Mouse (Mus musculus) common myeloid progenitor, adult 5-6 weeks (primary cell): ENCODE measurements around the gene Apopt1. TPM values are rescaled to one million over a fixed set of nuclear protein-coding genes. Genes with fewer than 3 reads are reported as not detected.
A peak's percentile ranks its signal among the peaks of the same experiment; 100 is the strongest.

Experiments used
- ATAC-seq: replicated peaks from 2 replicates; pipeline ENCODE4 v1.8.0; 2016; ENCODE audit warnings: low read depth, mild to moderate bottlenecking, moderate TSS enrichment, inconsistent platforms; ENCODE audit not compliant: poor library complexity, severe bottlenecking
- total RNA-seq: library from RNA; stranded (forward); fragments of 200-1000, 187-1606 nt; gene quantifications from 2 replicates; pipeline ENCODE4 v1.2.3, GENCODE M21; 2017

Gene Apopt1
- total RNA-seq, 1 experiment from 2014 or later = 56.2 TPM

DNA sequence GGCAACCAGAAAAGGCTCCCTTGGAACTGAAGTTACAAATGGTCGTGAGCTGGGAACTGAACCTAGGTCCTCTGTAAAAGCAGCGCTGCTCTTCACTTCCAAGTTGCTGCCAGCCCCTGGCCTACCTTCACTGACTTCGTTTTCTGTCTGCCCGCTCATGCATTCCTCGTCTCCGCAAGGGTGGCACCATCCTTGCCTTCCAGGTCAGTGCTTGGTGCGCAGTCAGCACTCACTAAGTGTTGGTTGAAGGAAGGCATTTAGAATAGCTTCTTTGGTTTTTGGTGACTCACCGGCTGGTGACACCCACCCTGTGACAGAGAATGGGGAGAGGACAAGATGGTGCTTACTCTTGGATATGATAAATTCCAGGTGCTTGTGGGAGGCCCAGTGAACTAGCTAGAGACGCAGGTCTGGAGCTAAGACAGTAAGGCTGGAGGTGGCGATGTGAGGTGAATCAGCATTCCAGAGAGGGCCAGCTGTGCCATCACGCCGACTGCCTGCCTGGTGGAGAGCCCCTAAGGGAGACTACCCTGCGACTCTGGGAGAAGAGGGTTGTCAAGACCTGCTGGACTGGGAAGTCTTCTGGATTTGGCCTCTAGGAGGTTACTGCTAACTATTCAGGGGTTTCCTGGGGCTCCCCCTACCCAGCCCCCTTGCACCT, 49.7 kb downstream of the Apopt1 start:
- ATAC-seq = no peak

DNA sequence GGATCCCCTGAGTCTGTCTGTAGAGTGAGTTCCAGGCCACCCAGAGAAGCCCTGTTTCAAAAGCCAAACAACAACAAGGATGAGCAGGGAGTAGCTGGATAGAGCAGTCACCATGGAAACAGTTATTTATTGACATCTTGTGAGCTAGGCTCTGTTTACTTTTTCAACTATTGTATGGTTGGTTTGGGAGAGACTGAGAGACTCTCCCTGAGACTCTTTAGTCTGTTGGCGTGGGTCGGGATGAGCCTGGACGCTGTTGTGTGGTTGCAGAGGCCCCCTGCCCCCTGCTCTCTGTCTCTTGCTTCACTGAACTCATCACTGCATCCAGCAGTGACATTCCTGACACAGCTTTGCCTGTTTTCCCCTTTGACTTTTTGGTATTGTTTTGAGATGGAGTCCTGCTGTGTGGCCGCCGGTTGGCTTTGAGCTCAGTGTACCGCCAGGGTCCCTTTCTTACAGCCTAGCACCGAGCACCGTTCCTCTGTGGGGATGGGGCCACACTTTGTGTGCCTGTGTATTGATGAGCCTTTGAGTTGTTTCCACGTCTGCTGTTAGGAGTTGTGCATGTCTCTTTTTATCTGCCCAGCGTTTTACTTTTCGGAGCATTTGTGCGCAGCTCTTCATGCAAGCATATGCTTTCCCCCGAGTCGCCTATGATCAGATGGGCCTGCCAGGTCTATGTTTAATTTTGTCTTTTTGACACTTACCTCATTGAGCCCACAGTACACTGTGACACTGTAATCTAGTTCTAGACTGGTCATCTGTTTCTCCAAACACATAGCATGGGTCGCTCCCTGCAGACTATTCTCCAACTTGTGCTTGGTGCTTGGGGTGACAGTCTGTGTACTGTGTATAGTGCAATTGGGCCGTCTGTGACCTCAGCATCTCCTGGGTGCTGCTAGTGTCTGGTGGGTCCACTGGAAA, 53.5 kb downstream of the Apopt1 start:
- ATAC-seq = no peak

DNA sequence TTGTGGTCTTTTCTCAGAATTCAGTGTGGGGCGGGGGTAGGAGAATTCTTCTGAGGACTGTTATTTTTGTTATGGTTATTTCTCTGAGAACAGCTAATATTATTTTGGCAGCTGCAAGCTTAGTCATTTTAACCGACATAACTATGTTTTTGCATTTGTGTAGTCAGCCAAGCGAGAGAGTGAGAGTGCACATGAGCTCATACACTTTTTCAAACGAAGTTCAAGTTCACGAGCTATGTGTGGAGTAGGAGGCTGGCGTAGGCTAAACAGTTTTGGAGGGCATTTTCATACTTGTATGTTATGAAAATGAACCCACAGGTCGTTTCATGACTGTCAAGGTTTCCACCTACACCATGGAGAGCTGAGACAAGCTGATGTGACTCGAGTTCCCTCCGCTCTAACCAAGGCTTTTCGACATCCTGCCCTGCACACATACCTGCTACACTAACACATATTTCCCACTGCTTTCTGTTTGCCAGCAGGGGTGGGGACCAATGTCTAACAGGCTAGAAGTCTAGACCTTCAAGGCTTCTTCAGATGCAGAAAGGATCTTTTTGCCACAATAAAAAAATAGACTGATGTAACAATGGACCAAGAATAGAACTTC, 55.4 kb downstream of the Apopt1 start:
- ATAC-seq = no peak

DNA sequence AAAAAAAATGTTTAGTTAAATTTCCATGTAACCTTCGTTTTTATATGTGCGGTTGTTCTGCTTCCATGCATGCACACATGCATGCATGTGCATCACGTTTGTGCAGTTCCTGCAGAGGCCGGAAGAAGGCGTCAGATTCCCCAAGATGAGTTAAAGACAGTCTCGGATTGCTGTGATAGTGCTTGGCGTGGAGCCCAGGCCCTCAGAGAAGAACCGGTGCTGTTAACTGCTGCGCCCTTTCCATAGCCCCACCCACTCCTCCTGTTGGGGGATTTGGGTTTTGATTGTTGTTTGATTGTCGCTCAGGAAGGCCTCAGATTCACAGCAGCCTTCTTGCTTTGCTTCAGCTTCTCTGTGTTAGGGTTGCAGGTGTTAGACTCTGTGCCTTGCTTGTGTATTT, 56.2 kb downstream of the Apopt1 start:
- ATAC-seq = peak; percentile 89

DNA sequence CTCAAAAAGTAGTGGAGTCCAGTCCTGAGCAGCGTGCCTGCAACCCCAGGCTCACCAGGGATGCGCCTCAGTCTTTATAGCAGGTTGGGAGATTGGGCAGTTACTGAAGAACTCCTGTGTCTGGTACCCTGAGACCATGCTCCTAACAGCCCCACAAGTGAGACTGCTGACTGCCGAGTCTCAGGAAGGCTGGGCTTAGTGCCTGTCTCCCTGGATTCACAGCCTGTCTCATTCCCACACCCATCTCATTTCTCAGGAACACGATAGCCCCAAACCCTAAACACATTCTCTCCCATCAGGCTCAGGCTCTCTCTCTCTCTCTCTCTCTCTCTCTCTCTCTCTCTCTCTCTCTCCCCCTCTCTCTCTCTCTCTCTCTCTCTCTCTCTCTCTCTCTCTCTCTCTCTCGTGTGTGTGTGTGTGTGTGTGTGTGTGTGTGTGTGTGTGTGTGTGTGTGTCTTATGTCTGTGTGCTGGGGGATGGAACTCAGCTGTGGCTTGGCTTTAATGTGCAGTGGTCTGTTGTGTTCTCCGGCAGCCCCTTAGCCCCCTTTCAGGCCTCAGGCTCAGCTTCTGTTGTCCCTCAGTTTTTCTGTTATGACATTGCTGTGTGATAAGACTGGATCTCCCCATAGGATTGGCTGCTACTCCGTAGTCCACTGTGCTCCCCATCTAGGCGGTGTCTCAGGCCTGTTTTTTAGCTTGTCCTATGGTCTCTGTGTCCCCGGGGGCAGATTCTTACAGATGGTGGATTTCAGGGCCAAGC, 56.9 kb downstream of the Apopt1 start:
- no peak for ATAC-seq

DNA sequence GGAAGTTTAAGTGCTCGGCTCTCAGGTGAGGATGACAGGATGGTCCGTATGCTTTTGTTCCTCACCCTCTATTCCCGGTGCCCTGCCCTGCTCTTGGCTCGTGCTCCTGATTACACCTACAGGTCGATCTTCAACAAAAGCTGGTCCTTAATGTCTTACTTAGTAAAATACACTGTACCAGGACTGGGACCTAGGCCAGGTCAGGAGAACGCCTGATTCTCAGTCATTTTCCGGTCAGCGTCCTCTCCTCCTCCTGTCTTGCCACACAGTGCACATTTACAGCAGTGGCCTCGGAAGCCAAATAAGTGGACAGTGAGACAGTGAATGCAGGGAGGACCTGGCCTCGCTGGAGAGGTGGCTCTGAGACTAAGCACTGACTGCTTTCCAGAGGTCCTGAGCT, 57.6 kb downstream of the Apopt1 start:
- no peak for ATAC-seq

DNA sequence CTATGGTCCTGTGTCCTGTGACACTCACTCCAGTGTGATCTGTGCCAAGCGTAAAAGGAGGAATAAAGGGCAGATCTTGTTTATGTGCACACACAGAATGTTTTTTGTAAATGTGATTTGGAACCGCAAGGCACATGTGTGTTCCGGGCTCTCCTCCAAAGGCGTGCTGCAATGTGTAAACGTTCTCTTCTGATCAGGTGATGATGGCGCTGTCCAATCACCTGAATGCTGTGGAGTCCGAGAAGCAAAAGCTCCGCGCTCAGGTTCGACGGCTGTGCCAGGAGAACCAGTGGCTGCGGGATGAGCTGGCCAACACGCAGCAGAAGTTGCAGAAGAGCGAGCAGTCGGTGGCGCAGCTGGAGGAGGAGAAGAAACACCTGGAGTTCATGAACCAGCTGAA, 61.1 kb downstream of the Apopt1 start:
- ATAC-seq = no peak

DNA sequence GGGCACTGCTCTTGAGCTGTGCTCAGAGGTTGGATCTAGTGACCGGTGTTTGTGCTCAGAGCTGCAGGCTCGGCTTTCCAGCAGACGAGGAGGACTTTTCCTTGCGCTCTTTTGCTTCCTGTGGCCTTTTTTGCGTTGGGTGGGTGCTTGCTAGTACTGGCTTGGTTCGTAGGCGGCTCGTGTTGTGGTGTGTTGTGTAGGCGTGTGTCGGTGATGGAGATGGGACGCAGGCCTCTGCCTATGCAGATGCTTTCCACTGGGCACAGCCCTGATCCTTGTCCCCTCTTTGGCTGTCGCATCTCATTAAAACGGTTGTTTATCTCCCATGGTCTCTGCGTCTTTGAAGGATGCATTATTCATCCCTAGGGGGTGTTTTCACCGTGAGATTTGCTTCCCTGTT, 61.8 kb downstream of the Apopt1 start:
- ATAC-seq = no peak

DNA sequence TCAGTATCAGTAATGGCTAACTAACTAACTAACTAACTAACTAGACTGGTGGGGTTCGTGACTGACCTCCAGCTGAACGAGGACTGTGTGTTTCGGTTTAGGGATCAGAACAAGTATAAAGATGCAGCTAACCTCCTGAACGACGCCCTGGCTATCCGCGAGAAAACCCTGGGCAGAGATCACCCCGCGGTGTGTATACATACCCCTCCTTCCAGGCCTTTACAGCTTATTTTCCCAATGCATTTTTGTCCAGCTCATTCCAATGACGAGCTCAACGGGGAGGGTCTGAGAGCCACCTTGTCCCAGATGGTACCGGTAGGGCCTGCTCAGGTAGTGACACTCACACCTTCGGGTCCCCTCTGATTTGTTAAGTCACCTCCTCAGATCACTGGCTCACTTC, 64.9 kb downstream of the Apopt1 start:
- ATAC-seq = no peak

DNA sequence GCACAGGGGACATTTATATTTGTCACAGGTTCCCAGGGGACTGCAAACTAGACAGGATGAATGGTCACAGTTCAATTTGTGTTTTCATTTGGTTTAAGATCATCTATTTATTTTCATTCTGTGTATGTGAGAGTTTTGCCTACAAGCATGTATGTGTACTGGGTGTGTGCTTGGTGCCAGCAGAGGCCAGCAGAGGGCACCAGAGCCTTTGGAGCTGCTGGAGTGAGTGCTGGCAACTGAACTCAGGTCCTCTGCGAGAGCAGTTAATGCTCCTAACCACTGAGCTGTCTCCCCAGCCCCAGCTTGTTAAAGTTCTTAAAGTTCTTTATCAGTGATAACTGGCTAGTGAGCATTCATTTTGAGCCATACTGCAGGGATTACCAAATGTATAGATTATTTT, 66.5 kb downstream of the Apopt1 start:
- ATAC-seq = no peak

DNA sequence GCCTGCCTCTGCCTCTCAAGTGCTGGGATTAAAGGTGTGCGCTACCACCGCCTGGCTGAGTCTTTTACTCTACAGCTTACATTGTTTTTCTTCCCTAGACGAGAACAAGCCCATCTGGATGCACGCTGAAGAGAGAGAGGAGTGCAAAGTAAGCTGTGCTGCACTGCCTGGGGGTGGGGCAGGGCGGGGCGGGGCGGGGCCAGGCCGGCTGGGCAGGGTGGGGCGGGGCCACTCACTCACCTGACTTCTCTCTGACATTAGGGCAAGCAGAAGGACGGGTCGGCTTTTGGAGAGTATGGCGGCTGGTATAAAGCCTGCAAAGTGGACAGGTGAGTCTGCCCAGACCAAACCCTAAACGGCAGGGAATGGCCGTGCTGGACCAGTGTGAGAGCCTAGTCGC, 72.1 kb downstream of the Apopt1 start:
- no peak for ATAC-seq

DNA sequence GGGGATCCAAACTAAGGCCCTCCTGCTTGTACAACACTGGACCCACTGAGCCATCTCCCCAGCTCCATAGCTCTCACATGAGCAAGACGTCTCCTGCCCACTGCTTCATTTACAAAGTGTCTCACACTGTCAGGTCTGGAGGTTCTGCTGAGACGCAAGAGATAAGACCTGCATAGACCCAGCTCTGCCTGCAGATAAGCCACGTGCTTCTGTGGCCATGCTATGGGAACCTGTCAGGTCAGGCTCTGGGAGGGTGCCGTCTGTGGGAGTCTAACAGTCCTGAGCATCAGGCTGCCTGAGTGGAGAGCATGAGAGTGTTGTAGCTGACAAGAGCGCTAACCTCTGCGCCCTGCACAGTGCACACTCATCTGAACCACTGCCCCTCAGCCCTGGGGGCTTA, 74.0 kb downstream of the Apopt1 start:
- peak; percentile 62; the same call in 1 of the 2 replicates for ATAC-seq

DNA sequence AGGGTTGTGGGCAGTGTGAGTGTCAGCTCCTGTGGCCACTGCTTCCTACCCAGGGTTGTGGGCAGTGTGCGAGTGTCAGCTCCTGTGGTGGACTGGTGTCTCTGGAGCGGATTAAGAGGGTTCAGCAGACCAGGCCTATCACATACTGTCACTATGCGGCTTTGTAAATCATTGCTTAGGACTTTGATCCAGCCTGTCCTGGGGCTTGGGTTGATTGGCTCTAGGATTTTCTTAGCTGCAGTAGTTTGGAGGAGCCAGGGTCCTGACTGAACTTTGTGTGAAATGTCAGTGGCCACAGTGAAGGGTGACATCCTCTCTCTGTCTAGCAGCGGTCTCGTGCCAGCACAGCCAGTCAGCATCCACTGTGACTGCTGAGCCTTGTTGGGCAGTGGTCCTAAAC, 77.0 kb downstream of the Apopt1 start:
- no peak for ATAC-seq

DNA sequence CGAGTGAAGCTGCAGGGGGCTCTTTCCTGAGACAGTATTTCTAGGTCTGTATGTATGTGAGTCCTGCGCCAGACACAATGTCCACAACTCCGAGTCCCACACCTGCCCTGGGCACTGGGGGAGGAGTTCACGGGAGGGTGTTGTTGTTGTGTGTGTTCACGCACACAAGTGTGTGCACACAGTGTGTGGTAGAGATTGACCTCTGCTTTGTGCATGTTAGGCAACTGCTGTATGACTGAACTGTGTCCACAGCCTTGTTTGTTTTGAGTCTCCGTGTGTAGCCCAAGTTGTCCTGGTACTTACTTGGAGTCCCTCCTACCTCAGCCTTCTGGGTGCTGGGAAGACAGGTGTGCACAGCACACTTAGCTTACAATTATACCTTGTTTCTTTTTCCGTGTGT, 77.6 kb downstream of the Apopt1 start:
- no peak for ATAC-seq

DNA sequence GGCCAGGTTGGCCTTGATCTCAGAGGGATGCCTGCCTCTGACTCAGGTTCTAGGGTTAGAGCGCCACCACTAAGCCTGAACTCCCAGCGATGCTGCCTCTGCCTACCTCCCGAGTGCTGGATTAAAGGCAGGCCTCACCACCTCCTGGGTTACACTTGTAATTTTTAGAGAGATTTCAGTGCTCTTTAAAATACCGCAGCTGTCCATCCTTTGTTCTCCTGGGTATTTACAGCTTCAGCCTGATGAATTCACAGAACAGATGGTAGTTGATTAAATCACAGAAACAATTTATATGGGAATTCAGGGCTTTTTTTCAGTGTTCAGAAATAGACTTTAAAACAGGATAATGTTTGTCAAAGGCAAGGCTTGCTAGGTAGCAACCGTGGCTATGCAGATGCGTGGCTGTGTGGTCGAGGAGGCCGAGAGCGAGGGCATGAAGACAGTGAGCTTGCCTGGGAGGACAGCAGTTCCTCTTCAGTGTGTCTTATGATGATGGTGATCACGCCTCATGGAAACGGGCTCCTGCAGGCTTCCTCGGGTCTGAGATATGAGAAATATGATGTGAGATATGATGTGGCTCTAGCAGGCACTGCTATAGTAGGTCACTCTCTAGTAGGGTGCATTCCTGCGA, 78.5 kb downstream of the Apopt1 start:
- no peak for ATAC-seq

DNA sequence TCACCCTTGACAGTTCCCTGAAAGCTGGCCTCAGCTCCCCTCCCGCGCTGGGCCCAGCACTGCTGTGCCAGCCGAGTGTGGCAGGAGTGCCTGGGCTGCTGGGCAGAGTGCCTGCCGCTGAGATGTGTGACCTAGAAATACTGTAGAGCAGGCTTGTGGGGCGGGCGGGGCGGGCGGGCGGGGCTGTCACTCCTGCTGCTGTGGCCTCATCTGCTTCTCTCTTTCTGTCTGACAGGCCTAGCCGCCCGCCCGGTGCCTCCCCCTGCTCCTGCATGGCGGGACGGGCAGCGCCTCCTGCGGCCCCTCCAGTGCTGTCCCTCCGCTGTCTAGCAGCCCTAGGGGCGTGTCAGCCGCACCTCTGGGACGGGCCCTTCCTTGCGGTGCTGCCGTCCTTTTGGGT, 81.0 kb downstream of the Apopt1 start:
- no peak for ATAC-seq

DNA sequence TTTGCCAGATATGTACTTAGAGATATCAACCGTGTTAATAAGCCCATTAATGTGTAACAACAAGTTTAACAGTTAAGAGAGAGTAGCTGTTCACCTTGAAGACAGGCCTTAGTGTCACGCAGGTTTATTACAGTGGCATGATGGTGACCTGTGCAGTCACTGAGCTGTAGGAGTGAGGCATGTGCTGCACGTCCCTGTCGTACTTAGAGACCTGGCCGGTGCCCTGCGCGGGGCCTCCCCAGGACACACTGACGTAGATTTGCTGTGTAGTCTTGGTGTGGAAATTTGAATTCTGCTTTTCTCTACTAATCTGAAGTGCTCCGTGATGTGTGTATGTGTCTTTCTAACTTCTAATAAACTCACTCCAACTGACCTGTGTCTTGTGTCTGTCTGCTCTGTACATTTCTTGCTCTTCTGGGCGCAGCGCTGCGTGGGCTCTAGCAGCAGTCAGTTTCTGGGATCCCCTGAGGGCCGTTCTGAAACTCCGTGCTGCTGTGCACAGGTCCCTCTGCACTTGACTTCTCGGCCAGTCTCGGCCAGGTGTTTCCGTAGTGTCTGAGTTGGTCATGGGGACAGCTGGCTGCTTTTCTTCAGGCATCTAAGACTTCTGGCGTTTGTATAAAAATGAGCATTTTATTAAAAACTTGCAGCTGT, 81.6 kb downstream of the Apopt1 start:
- ATAC-seq = no peak

DNA sequence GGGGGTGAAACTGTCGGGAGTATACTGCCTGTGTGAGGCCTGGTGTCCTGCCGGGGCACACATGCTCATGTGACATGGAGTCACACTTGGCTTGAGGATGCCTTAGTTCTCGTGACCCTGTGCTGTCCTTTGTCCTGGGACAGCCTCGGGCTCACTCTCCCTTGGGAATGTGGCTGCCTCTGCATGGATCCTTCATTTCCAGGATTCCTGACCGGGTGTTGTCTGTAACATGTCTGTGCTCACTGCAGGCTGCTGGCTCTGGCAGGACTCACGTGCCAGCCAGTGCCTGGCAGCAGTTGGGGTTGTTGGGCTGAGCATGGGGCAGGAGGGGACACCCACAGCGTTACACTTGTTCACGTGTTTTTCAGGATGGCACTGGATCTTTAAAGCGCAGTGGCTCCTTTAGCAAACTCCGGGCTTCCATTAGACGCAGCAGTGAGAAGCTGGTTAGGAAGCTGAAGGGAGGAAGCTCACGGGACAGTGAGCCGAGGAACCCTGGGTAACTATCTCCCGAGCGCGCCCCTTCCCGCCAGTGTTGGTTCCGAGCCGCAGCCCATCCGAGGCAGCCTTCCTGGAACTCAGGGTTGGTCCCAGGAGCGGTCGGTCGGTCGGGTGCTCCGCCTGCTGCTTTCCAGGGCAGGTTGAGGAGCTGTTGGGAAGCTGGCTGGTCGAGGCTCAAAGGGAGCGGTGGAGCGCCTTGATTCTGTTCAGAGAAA, 82.3 kb downstream of the Apopt1 start:
- no peak for ATAC-seq

DNA sequence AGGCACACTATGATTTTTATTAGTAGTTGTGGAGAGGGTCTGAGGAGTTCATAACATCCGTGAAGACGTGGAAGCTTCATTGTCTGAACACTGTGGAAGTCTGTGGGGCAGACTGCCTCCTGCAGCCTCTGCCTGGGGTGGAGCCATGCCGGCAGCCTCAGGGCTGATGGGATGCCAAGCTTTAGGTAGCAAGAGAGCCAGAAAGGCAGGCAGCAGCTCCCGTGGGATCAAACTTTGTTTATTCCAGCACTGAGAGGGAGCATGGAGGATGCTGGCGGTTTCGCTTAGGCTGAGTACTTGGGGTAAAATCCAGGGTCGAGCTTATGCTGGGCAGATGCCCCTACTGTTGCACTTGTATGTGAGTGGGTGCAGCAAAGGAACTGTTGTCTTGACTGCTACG, 84.2 kb downstream of the Apopt1 start:
- ATAC-seq = no peak
